Mouse (Mus musculus) heart, embryonic 13.5 days (tissue): ENCODE data around the gene Gabrb2. TPM values are rescaled to one million over a fixed set of nuclear protein-coding genes. Genes with fewer than 3 reads are reported as not detected.

Experiments used
- ATAC-seq: fragments of 200-750 bp; cut with Nextera tagmentation; 2 replicates; pipeline ENCODE4 v1.8.0; 2017; ENCODE audit warnings: moderate TSS enrichment; ENCODE audit not compliant: insufficient number of reproducible peaks, low FRiP score, low TSS enrichment; ENCODE audit errors: extremely low read depth
- H3K27ac ChIP-seq: fragments of 300-500 bp; sonication (generic); replicated peaks from 2 replicates; pipeline ENCODE4 v1.5.1; 2015; ENCODE audit warnings: moderate library complexity, mild to moderate bottlenecking, inconsistent platforms
- H3K27me3 ChIP-seq: fragments of 300-500 bp; sonication (generic); replicated peaks from 2 replicates; pipeline ENCODE4 v1.6.1; 2015; ENCODE audit warnings: mild to moderate bottlenecking, inconsistent platforms
- H3K36me3 ChIP-seq: fragments of 300-500 bp; sonication (generic); 2 replicates; pipeline ENCODE4 v1.6.1; 2015; ENCODE audit warnings: mild to moderate bottlenecking, inconsistent platforms
- H3K4me1 ChIP-seq: fragments of 300-500 bp; sonication (generic); 2 replicates; pipeline ENCODE4 v1.6.1; 2015; ENCODE audit warnings: inconsistent platforms
- H3K4me2 ChIP-seq: fragments of 300-500 bp; sonication (generic); 2 replicates; pipeline ENCODE4 v1.6.1; 2015; ENCODE audit warnings: inconsistent platforms, mild to moderate bottlenecking, moderate library complexity
- H3K4me3 ChIP-seq: fragments of 300-500 bp; sonication (generic); 2 replicates; pipeline ENCODE4 v1.5.1; 2015; ENCODE audit warnings: moderate library complexity, mild to moderate bottlenecking, inconsistent platforms
- H3K9ac ChIP-seq: fragments of 300-500 bp; sonication (generic); 2 replicates; pipeline ENCODE4 v1.6.1; 2015; ENCODE audit warnings: inconsistent platforms, mild to moderate bottlenecking, moderate library complexity
- H3K9me3 ChIP-seq: fragments of 300-500 bp; sonication (generic); 2 replicates; pipeline ENCODE4 v1.6.1; 2016; ENCODE audit warnings: inconsistent platforms
- WGBS: fragments of 180-500 bp; shearing (Covaris S2); methylation state at CpG from one replicate; pipeline ENCODE4 v1.1.7; 2015; ENCODE audit warnings: mixed read lengths; 5-methylcytosine and 5-hydroxymethylcytosine counted together
- polyA plus RNA-seq: library from polyadenylated mRNA; unstranded; fragments of >200 nt; fragmentation: Nextera tagmentation; extraction: Ambion mirVana; gene quantifications from 2 replicates; pipeline ENCODE4 v1.2.1, GENCODE M21; 2015

The Gabrb2 gene
- polyA plus RNA-seq = 0.95 and 1.1 TPM in 2 replicates

GRCm38 (mm10) chr11:42418996-42419782 is at the start of gene Gabrb2:
TSS of gene Gabrb2 (plus strand) at chr11:42419757.
- H3K36me3 ChIP-seq = no peaks in the 10 kb centered on the region
- H3K4me1 ChIP-seq = peaks cover 9% of the 10 kb centered on the region
- WGBS = 28% methylated on average over 19 of the region's 20 CpGs
- no peaks in the 10 kb centered on the region for H3K9me3 ChIP-seq
- H3K4me3 ChIP-seq = peak within 1 kb of the TSS; percentile 59
- H3K9ac ChIP-seq = peak within 1 kb of the TSS; percentile 81
- peak within 1 kb of the TSS; percentile 42; the same call in 1 of the 2 replicates for H3K27ac ChIP-seq
- no peak for ATAC-seq
- H3K27me3 ChIP-seq = peaks cover 19% of the 10 kb centered on the region
- peak within 1 kb of the TSS; percentile 86 for H3K4me2 ChIP-seq

DNA sequence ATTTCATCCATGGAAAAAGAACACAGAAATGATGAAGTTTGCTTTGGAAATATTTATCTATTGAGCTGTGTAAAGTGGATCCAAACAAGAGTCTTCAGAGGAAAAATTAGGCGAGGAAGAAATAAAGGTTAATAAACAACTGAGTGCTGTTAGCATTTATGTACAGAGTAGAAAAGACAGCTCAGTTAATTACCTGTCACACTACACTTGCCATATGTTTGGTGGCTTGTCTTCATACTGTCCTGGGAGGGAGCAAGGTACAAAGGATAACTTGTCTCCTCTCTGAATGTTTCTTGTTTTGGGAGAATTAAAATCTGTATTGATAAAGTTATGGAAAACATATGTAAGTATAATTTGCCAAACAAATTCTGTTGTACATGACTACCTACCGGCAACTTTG is 40.6 kb upstream of the Gabrb2 start:
- no peak overlapping the region for H3K9ac ChIP-seq
- H3K27ac ChIP-seq = no peak overlapping the region
- no peak for ATAC-seq
- no peaks in the 10 kb centered on the region for H3K9me3 ChIP-seq
- H3K4me3 ChIP-seq = no peak overlapping the region
- H3K4me2 ChIP-seq = no peak overlapping the region
- no peaks in the 10 kb centered on the region for H3K36me3 ChIP-seq
- no peaks in the 10 kb centered on the region for H3K27me3 ChIP-seq
- no peaks in the 10 kb centered on the region for H3K4me1 ChIP-seq
- WGBS = 65% methylated on average over 2 of the region's 2 CpGs

GRCm38 (mm10) chr11:42386486-42386885 is 33.1 kb upstream of the Gabrb2 start:
- H3K4me3 ChIP-seq = no peak overlapping the region
- 71% methylated on average over 4 of the region's 4 CpGs for WGBS
- no peak overlapping the region for H3K4me2 ChIP-seq
- no peaks in the 10 kb centered on the region for H3K36me3 ChIP-seq
- H3K4me1 ChIP-seq = peaks cover 4% of the 10 kb centered on the region; the same call in 1 of the 2 replicates
- H3K9me3 ChIP-seq = no peaks in the 10 kb centered on the region
- ATAC-seq = no peak
- no peaks in the 10 kb centered on the region for H3K27me3 ChIP-seq
- no peak overlapping the region for H3K27ac ChIP-seq
- no peak overlapping the region for H3K9ac ChIP-seq

DNA sequence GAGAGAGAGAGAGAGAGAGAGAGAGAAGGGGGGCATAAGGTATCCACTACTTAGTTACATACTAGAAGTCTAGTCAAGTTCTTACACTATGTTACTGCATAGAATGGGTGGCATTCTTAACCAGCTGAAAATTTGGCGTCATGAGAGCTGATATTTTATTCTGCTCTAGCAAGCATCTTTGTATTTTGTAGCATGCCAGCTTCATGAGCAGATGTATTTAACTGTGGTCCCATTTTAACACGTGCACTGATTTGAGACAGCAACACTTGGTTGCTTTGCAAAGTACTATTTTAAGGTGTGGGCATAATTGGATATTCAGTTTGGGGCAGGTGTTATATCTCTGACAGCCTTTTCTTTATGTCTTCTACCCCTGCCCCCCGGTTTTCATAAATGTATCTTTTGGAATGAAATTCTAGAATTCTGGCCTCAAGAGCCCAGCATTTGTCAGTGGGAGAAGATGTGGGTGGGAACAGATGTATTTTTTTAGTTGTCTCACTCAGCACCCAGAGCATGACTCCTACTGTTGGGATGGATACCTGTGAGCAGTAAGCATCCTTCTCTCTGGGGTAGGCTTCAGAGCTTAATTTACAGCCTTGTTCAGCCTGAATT is 28.8 kb upstream of the Gabrb2 start:
- no peak overlapping the region for H3K27ac ChIP-seq
- H3K9ac ChIP-seq = no peak overlapping the region
- whole genome bisulfite sequencing = 49% methylated on average over 3 of the region's 3 CpGs
- H3K4me2 ChIP-seq = no peak overlapping the region
- no peak overlapping the region for H3K4me3 ChIP-seq
- ATAC-seq = no peak
- no peaks in the 10 kb centered on the region for H3K27me3 ChIP-seq
- no peaks in the 10 kb centered on the region for H3K9me3 ChIP-seq
- peaks cover 4% of the 10 kb centered on the region; the same call in 1 of the 2 replicates for H3K4me1 ChIP-seq
- no peaks in the 10 kb centered on the region for H3K36me3 ChIP-seq

- Histone ChIP-seq H3K27me3 (no peaks in the 10 kb centered on the region), H3K27ac (no peak overlapping the region), H3K4me3 (no peak overlapping the region), H3K4me2 (no peak overlapping the region), H3K9ac (no peak overlapping the region), H3K9me3 (no peaks in the 10 kb centered on the region), H3K36me3 (no peaks in the 10 kb centered on the region), H3K4me1 (no peaks in the 10 kb centered on the region)
- no peak for ATAC-seq
- 68% methylated on average over 4 of the region's 4 CpGs for WGBS
Measured at GRCm38 (mm10) chr11:42393451-42393850, 26.1 kb upstream of the Gabrb2 start.

- peak overlapping the region; percentile 86 for H3K4me2 ChIP-seq
- H3K9me3 ChIP-seq = no peaks in the 10 kb centered on the region
- under 1% methylated on average over 19 of the region's 40 CpGs for WGBS
- H3K9ac ChIP-seq = peak overlapping the region; percentile 81
- H3K4me3 ChIP-seq = peak overlapping the region; percentile 59
- peaks cover 9% of the 10 kb centered on the region for H3K4me1 ChIP-seq
- peak; percentile 38; the same call in 1 of the 2 replicates for ATAC-seq
- peak overlapping the region; percentile 42; the same call in 1 of the 2 replicates for H3K27ac ChIP-seq
- H3K27me3 ChIP-seq = peaks cover 19% of the 10 kb centered on the region
- no peaks in the 10 kb centered on the region for H3K36me3 ChIP-seq
Measured at GRCm38 (mm10) chr11:42419791-42420633, 455 bp downstream of the Gabrb2 start.

DNA sequence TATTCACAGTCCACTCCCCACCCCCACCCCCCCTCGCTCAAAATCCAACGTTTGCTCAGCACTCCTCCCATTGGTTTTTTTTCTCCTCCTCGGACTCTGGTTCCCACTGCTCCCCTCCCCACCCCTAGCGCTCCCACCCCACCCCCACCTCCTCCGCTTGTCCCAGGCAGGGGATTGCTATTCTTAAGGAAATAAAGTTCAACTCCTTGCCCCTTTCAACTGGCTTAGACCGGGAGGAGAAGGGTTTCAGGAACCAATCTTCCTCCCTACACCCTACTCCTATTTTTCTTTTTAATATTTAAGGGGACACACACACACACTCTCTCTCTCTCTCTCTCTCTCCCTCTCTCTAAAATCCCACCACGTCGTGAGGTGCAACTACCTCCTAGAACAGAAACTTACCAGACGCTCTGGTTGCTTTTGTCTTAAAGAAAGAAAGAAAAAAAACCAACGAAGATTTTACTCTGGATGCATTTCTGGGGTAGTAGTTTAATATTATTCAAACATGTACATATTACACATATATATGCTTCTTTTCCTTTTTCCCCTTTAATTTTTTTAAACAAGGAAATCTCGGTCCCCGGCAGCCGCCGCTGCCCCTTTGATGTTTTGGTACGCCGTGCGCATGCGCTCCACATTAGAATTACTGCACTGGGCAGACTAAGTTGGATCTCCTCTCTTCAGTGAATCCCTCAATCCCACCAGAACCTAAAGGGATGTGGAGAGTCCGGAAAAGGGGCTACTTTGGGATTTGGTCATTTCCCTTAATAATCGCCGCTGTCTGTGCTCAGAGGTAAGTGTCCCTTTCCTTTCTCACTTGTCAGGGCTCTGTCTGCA is 1.3 kb downstream of the Gabrb2 start:
- H3K27me3 ChIP-seq = peaks cover 19% of the 10 kb centered on the region
- ATAC-seq = no peak
- no peaks in the 10 kb centered on the region for H3K36me3 ChIP-seq
- peak overlapping the region; percentile 81 for H3K9ac ChIP-seq
- H3K27ac ChIP-seq = peak overlapping the region; percentile 42; the same call in 1 of the 2 replicates
- no peaks in the 10 kb centered on the region for H3K9me3 ChIP-seq
- peaks cover 9% of the 10 kb centered on the region for H3K4me1 ChIP-seq
- peak overlapping the region; percentile 86 for H3K4me2 ChIP-seq
- 2% methylated on average over 21 of the region's 21 CpGs for WGBS
- peak overlapping the region; percentile 59 for H3K4me3 ChIP-seq

- 0% methylated on average over 3 of the region's 3 CpGs for WGBS
- peaks cover 19% of the 10 kb centered on the region for H3K27me3 ChIP-seq
- H3K4me1 ChIP-seq = peaks cover 9% of the 10 kb centered on the region
- H3K27ac ChIP-seq = no peak overlapping the region
- H3K4me2 ChIP-seq = no peak overlapping the region
- H3K9ac ChIP-seq = no peak overlapping the region
- H3K4me3 ChIP-seq = no peak overlapping the region
- H3K36me3 ChIP-seq = no peaks in the 10 kb centered on the region
- no peak for ATAC-seq
- no peaks in the 10 kb centered on the region for H3K9me3 ChIP-seq
Measured at GRCm38 (mm10) chr11:42423231-42423630, 3.7 kb downstream of the Gabrb2 start.

- H3K9ac ChIP-seq = no peak overlapping the region
- ATAC-seq = no peak
- H3K4me1 ChIP-seq = no peaks in the 10 kb centered on the region
- no peak overlapping the region for H3K4me3 ChIP-seq
- no peaks in the 10 kb centered on the region for H3K27me3 ChIP-seq
- no peak overlapping the region for H3K27ac ChIP-seq
- no peak overlapping the region for H3K4me2 ChIP-seq
- H3K9me3 ChIP-seq = no peaks in the 10 kb centered on the region
- no peaks in the 10 kb centered on the region for H3K36me3 ChIP-seq
Measured at GRCm38 (mm10) chr11:42431495-42431894, 11.9 kb downstream of the Gabrb2 start.

DNA sequence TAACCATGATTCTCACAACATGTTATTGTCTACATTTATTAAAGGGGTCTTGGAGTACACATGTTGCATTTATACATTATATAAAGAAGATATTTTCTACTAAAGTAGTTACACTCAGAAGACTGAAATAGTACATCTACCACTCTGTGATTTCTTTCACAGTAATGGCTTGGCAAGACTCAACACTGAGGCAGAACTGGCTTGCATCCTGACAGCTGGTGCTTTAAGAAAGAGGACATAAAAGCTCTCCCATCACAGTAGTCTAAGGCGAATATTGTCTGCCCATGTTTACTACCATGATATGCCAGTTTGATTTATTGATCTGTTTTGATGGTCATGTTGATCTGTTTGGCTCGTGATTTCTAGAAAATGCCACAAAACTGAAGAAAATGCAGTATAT is 19.4 kb downstream of the Gabrb2 start:
- 70% methylated on average over 2 of the region's 2 CpGs for WGBS
- Histone ChIP-seq H3K4me3 (no peak overlapping the region), H3K9ac (no peak overlapping the region), H3K27ac (no peak overlapping the region), H3K9me3 (no peaks in the 10 kb centered on the region), H3K36me3 (no peaks in the 10 kb centered on the region), H3K4me2 (no peak overlapping the region), H3K4me1 (no peaks in the 10 kb centered on the region), H3K27me3 (no peaks in the 10 kb centered on the region)
- no peak for ATAC-seq
